Mouse (Mus musculus) neural tube, embryonic 12.5 days (tissue): ENCODE data around the gene Ercc6. TPM values are rescaled to one million over a fixed set of nuclear protein-coding genes. Genes with fewer than 3 reads are reported as not detected.

Source experiments
- ATAC-seq: fragments of 200-750 bp; cut with Nextera tagmentation; 2 replicates; pipeline ENCODE4 v1.8.0; 2017; ENCODE audit warnings: low read depth, mild to moderate bottlenecking, moderate TSS enrichment, moderate library complexity; ENCODE audit not compliant: low FRiP score
- H3K27ac ChIP-seq: fragments of 300-500 bp; sonication (generic); 2 replicates; pipeline ENCODE4 v1.5.1; 2016
- H3K27me3 ChIP-seq: fragments of 300-500 bp; sonication (generic); replicated peaks from 2 replicates; pipeline ENCODE4 v1.6.1; 2016; ENCODE audit warnings: mild to moderate bottlenecking
- H3K36me3 ChIP-seq: fragments of 300-500 bp; sonication (generic); 2 replicates; pipeline ENCODE4 v1.6.1; 2016; ENCODE audit warnings: mild to moderate bottlenecking
- H3K4me1 ChIP-seq: fragments of 300-500 bp; sonication (generic); 2 replicates; pipeline ENCODE4 v1.6.1; 2016
- H3K4me2 ChIP-seq: fragments of 300-500 bp; sonication (generic); replicated peaks from 2 replicates; pipeline ENCODE4 v1.6.1; 2016; ENCODE audit warnings: mild to moderate bottlenecking
- H3K4me3 ChIP-seq: fragments of 300-500 bp; sonication (generic); 2 replicates; pipeline ENCODE4 v1.5.1; 2016
- H3K9ac ChIP-seq: fragments of 300-500 bp; sonication (generic); 2 replicates; pipeline ENCODE4 v1.6.1; 2016; ENCODE audit warnings: mild to moderate bottlenecking
- H3K9me3 ChIP-seq: fragments of 300-500 bp; sonication (generic); 2 replicates; pipeline ENCODE4 v1.6.1; 2016; ENCODE audit warnings: mild to moderate bottlenecking
- WGBS: fragments of 180-500 bp; shearing (Covaris S2); methylation state at CpG from one replicate; pipeline ENCODE4 v1.1.7; 2016; 5-methylcytosine and 5-hydroxymethylcytosine counted together
- polyA plus RNA-seq: library from polyadenylated mRNA; unstranded; fragments of >200 nt; fragmentation: Nextera tagmentation; extraction: Ambion mirVana; gene quantifications from 2 replicates; pipeline ENCODE4 v1.2.1, GENCODE M21; 2016

Gene Ercc6
- polyA plus RNA-seq, 1 experiment from 2014 or later = 31.9 TPM

DNA sequence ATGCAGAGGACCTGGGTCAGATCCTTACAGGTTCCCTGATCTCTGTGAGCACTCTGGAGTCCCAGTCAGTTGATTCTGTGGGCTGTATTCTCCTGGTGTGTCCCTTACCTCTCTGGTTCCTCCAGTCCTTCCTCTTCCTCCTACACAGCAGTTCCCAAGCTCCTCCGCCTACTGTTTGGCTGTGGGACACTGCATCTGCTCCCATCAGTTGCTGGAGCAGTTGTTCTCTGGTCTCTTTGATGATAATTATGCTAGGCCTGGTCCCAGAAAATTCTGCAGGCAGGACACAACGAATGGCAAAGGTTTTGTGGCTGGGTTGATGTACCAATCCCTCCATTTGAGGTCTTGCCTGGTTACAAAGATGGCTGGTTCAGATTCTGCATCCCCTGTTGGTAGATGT is 12.0 kb upstream of the Ercc6 start:
- 73% methylated on average over 2 of the region's 2 CpGs for WGBS
- Histone ChIP-seq H3K9ac (no peak overlapping the region), H3K27ac (no peak overlapping the region), H3K36me3 (no peaks in the 10 kb centered on the region), H3K9me3 (no peaks in the 10 kb centered on the region), H3K4me2 (no peak overlapping the region), H3K4me3 (no peak overlapping the region), H3K4me1 (no peaks in the 10 kb centered on the region), H3K27me3 (no peaks in the 10 kb centered on the region)
- no peak for ATAC-seq

DNA sequence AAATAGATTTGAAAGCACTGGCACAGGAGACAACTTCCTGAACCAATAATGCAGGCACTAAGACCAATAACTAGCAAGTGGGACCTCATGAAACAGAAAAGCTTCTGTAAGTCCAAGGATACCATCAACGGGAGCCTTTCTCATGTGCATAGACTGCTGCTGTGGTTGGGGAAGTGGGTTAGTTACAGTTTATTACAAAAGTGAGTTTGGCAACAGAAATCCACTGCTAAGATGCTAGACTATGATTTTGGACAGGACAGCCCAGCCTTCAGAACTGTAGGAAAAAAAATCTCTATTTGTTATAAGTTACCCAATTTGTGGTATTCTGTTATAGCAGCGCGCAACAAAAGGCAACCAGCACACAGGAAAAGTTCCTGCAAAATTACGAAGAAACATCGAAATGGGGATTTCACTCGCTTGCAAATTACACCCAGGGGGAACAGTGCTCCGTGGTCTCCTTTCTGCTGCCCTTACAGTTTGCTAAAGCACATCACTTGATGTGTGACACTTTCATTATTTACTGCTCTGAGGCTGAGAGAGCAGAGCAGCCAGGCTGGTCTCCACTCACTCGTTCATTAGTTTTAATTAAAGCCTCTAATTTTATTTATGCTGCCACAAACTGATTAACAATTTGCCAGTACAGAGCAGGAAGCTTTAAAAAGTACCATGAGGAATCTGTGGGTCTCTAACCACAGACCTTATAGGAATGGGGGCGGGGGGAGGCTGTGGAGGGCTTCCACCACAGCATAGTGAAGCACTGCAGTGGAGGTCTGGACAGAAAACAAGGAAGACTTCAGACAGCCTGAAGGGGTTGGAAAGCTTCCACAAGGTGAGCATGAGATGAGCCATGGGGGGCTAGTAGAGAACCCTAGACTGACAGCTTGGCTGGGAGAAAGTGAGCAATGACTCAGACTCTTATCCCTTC is 10.3 kb upstream of the Ercc6 start:
- H3K27me3 ChIP-seq = no peaks in the 10 kb centered on the region
- no peak overlapping the region for H3K9ac ChIP-seq
- 77% methylated on average over 9 of the region's 9 CpGs for WGBS
- H3K9me3 ChIP-seq = no peaks in the 10 kb centered on the region
- H3K4me3 ChIP-seq = no peak overlapping the region
- H3K36me3 ChIP-seq = no peaks in the 10 kb centered on the region
- H3K4me1 ChIP-seq = no peaks in the 10 kb centered on the region
- no peak overlapping the region for H3K4me2 ChIP-seq
- H3K27ac ChIP-seq = no peak overlapping the region
- no peak for ATAC-seq

DNA sequence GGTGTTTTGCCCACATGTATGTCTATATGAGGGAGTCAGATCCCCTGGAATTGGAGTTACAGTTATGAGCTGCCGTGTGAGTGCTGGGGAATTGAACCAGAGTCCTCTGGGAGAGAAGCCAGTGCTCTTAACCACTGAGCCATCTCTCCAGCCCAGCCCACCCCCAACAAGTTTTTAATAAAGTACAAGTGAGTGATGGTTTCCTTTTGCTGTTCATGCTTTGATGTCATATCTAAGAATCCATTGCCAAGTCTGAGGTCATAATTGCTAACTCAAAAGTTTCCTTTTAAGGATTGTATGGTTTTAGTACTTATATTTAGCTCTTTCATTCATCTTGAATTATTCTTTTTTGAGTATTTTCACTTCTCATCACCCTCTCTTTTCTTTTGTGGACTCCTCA is 9.4 kb upstream of the Ercc6 start:
- WGBS = 97% methylated on average over 1 of the region's 1 CpGs
- Histone ChIP-seq H3K36me3 (no peaks in the 10 kb centered on the region), H3K27me3 (no peaks in the 10 kb centered on the region), H3K4me2 (no peak overlapping the region), H3K4me1 (no peaks in the 10 kb centered on the region), H3K27ac (no peak overlapping the region), H3K9me3 (no peaks in the 10 kb centered on the region), H3K4me3 (no peak overlapping the region), H3K9ac (no peak overlapping the region)
- no peak for ATAC-seq

DNA sequence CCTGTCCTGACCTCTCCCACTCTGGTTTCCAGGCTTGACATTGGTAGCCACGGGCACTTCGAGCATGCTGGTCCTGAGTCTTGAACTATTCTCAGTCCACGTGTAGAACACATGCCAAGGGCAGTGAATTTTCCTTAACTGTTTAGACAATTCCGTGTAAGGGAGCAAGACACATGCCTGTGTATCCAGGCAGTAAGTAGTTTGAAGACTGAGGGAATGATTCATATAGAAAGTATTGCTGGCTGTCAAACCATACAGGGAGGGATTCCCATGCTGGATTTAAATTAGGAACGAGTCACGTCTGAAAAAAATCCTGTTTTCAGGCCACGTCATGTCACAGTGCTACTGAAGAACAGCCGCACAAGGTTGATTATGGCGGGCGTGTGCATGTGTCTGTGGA is 7.0 kb upstream of the Ercc6 start:
- no peak for ATAC-seq

DNA sequence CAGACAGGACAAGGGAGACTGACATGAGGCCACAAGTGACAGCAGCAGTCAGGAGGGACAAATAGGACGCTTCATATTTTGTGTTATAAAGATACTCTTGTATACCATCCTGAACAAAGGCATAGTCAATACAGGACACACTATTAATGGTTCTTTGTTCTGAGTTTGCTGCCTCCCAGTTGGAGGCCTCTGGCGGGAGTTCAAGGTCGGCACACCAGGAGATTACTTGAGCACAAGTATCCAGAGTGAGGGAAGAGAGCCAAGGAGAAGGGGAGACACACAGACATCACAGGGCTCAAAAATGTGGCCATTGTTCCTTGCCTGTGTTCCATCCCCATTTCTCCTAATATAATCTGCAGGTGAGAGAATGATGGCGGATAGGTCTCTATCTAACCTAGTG is 6.1 kb upstream of the Ercc6 start:
- ATAC-seq = no peak
- no peak overlapping the region for H3K4me2 ChIP-seq
- WGBS = 79% methylated on average over 4 of the region's 4 CpGs
- no peak overlapping the region for H3K4me3 ChIP-seq
- no peaks in the 10 kb centered on the region for H3K4me1 ChIP-seq
- H3K9me3 ChIP-seq = no peaks in the 10 kb centered on the region
- no peak overlapping the region for H3K9ac ChIP-seq
- H3K36me3 ChIP-seq = no peaks in the 10 kb centered on the region
- H3K27ac ChIP-seq = no peak overlapping the region
- no peaks in the 10 kb centered on the region for H3K27me3 ChIP-seq

More for the DNA sequence above, 7.0 kb upstream of the Ercc6 start:
- H3K27me3 ChIP-seq = no peaks in the 10 kb centered on the region
- H3K9me3 ChIP-seq = no peaks in the 10 kb centered on the region
- H3K4me3 ChIP-seq = no peak overlapping the region
- no peak overlapping the region for H3K4me2 ChIP-seq
- no peak overlapping the region for H3K27ac ChIP-seq
- no peaks in the 10 kb centered on the region for H3K36me3 ChIP-seq
- no peaks in the 10 kb centered on the region for H3K4me1 ChIP-seq
- H3K9ac ChIP-seq = no peak overlapping the region
- 90% methylated on average over 10 of the region's 10 CpGs for WGBS

DNA sequence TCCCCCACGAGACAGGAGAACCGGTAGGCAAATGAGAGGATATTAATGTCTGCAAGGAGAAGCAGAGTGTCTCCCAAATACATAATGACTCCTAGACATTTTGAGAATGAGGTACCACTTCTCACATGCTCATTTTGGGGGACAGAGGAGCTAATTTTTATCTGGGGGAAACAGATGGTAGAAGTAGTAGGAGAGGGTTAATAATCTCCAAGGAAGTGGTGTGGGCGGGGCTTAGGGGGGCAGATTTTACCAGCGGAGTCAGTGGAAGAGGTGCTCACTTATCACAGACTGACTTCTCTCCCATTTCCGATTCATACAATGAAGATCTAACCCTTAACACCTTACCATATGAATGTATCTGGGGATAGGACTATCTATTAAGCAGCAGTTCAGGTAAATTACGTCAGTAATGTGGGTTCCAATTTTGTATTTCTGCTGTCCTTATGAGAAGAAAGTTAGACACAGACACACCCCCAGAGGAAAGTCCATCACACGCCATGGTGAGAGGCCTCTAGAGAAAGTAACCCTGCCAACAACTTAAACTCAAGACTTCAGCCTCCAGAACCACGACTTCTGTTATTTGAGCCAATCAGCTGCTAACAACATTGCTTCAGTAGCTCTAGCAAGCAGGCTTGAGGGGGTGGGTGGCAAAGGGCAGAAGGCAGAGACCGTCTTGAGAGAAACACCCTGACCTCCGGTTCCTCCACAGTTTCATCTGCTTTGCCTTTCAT is 5.1 kb upstream of the Ercc6 start:
- H3K4me1 ChIP-seq = no peaks in the 10 kb centered on the region
- WGBS = 77% methylated on average over 10 of the region's 10 CpGs
- H3K9me3 ChIP-seq = no peaks in the 10 kb centered on the region
- H3K4me2 ChIP-seq = no peak overlapping the region
- H3K36me3 ChIP-seq = no peaks in the 10 kb centered on the region
- H3K27ac ChIP-seq = no peak overlapping the region
- H3K9ac ChIP-seq = no peak overlapping the region
- no peak overlapping the region for H3K4me3 ChIP-seq
- ATAC-seq = no peak
- H3K27me3 ChIP-seq = no peaks in the 10 kb centered on the region

DNA sequence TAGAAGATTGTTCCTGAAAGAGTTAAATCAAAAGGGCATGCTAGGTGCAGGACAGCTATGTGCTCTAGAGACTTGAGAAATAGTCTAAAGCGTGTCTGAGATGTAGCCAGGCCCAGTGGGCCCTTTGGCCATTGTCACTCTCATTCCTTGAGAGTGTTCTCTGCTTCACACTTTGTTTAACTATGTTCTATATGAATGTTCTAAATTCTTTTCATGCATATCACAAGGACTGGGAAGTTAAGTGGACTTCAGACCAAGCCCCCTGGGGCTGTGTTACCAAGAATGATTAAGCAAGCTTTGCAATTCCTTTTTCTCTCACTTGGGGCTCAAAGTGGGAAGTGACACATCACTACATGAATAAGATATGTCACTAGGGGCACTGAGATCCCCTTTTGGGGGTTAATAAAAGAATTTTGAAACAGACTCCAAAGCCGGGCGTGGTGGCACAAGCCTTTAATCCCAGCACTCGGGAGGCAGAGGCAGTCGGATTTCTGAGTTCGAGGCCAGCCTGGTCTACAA is 3.8 kb upstream of the Ercc6 start:
- H3K4me2 ChIP-seq = no peak overlapping the region
- ATAC-seq = no peak
- WGBS = 91% methylated on average over 6 of the region's 6 CpGs

DNA sequence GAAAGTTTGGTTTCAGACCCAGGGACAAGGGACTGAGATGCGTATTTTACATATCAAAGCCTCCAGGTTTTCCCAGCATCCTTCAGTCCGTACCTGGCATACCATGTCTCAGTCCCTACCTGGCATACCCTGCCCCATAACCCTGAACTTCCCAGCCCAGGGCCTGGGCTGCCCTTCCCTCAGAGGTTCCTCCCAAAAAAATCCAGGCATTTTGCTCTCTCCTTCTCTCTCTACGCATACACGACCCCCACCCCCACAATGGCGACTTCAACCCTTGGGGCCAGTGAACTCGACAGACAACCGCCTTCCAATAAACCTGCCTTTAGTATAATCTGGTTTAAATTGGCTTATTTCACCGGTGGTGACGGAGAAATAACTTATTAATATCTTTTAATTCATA is 409 bp upstream of the Ercc6 start:
- Histone ChIP-seq H3K9me3 (no peaks in the 10 kb centered on the region), H3K4me1 (0 out of 2 replicates have a peak, but pooled peaks cover 4% of the 10 kb centered on the region), H3K9ac (no peak overlapping the region; the same call in 1 of the 2 replicates), H3K36me3 (peaks cover 14% of the 10 kb centered on the region), H3K4me3 (peak overlapping the region; percentile 68), H3K4me2 (peak overlapping the region; percentile 84), H3K27ac (no peak overlapping the region), H3K27me3 (no peaks in the 10 kb centered on the region)
- ATAC-seq = peak; percentile 54
- 49% methylated on average over 9 of the region's 9 CpGs for whole genome bisulfite sequencing

More for the DNA sequence above, 3.8 kb upstream of the Ercc6 start:
- Histone ChIP-seq H3K4me3 (no peak overlapping the region), H3K36me3 (no peaks in the 10 kb centered on the region), H3K9me3 (no peaks in the 10 kb centered on the region), H3K4me1 (0 out of 2 replicates have a peak, but pooled peaks cover 4% of the 10 kb centered on the region), H3K27me3 (no peaks in the 10 kb centered on the region), H3K27ac (no peak overlapping the region), H3K9ac (no peak overlapping the region)

DNA sequence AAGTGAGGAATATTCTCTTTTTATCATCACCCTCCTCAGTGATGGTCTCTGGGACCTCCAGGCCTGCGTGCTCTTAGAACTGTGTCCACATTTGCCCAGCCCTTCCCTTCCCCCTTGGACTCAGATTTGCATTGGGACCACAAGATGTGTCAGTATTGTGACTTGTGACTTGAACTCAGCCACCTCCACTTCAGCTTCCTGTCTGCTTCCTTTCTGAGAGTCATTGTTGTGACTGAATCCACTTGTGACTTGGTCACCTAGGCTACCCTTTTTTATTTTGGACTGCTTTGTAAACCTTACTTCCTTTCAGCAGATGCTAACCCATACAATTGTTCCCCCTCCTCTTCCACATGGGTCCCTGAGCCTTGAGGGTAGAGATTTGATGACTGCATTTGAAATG is 2.8 kb downstream of the Ercc6 start:
- Histone ChIP-seq H3K9me3 (no peaks in the 10 kb centered on the region), H3K4me2 (no peak overlapping the region), H3K27ac (no peak overlapping the region), H3K9ac (no peak overlapping the region), H3K27me3 (no peaks in the 10 kb centered on the region), H3K4me3 (no peak overlapping the region), H3K4me1 (0 out of 2 replicates have a peak, but pooled peaks cover 4% of the 10 kb centered on the region), H3K36me3 (peaks cover 38% of the 10 kb centered on the region)
- WGBS = 95% methylated on average over 1 of the region's 1 CpGs
- ATAC-seq = no peak

DNA sequence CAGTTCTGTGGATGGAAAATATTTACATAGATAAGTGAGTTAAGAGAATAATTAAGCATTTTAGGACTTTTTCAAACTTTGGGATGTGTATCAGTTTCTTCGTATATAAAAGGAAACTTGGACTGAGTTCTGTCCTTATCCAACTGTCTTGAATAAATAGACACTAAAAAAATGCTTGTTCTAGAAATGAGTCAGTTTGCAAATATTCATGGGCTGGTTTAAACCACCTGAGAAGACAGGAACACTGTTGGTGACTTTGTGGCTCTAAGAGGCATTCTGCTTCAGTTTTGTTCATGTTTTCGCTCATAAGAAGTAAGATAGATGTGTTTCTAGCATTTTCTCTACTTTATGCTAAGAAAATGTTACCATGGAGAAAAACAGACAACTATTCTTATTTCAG is 5.2 kb downstream of the Ercc6 start:
- Histone ChIP-seq H3K27ac (no peak overlapping the region), H3K9me3 (no peaks in the 10 kb centered on the region), H3K9ac (no peak overlapping the region), H3K4me2 (no peak overlapping the region), H3K4me3 (no peak overlapping the region), H3K36me3 (peaks cover 50% of the 10 kb centered on the region), H3K27me3 (no peaks in the 10 kb centered on the region), H3K4me1 (0 out of 2 replicates have a peak, but pooled peaks cover 4% of the 10 kb centered on the region)
- WGBS = 96% methylated on average over 2 of the region's 2 CpGs
- no peak for ATAC-seq

DNA sequence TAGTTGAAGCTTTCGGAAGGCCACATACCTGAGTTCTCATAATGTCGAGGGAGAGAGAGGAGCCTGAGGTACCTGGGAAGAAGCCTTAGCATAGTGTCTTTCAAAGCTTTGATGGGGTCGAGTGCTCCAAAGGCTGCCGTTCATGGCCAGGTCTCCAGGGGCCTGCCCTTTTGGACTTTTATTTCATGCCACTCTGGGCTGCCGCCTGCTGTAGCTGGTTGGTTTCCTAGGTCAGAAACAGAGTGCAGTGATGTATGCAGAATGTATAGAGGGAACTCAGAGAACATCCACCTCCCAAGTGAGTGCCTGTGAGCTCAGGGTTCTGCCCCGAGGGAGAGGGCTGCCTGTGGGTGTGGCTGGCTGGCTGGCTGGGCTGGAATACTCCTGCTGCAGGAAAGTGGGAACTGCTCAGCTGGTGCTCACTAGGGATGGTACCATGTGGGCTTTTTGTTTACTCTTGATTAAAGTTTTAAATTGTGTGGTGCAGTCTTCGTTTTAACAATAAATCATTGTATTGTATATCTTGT is 7.1 kb downstream of the Ercc6 start:
- peaks cover 50% of the 10 kb centered on the region for H3K36me3 ChIP-seq
- H3K4me3 ChIP-seq = no peak overlapping the region
- no peak overlapping the region for H3K9ac ChIP-seq
- ATAC-seq = no peak
- no peak overlapping the region for H3K4me2 ChIP-seq
- 81% methylated on average over 7 of the region's 7 CpGs for WGBS
- H3K27me3 ChIP-seq = no peaks in the 10 kb centered on the region
- H3K27ac ChIP-seq = no peak overlapping the region
- H3K4me1 ChIP-seq = no peaks in the 10 kb centered on the region
- H3K9me3 ChIP-seq = no peaks in the 10 kb centered on the region

DNA sequence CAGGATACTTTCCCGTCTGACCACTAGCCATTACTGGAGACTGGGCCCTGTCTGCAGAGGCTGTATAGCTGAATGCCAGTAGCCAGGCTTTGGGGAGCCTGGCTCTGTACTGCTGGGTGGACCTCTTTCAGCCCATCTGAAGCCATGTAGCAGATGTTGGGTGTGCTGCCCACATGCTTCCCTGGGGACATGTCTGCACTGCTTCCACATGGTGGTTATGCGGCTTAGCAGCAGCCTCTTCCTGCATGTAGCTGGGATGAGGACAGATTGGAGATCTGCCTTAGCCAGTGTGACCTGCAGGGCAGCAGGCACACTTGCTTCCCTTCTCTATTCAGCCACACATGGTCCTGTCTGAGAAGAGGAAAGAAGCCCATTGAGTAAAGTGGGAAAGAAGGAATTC is 9.0 kb downstream of the Ercc6 start:
- Histone ChIP-seq H3K36me3 (peaks cover 55% of the 10 kb centered on the region), H3K4me2 (no peak overlapping the region), H3K4me1 (no peaks in the 10 kb centered on the region), H3K9me3 (no peaks in the 10 kb centered on the region), H3K4me3 (no peak overlapping the region), H3K9ac (no peak overlapping the region), H3K27ac (no peak overlapping the region), H3K27me3 (no peaks in the 10 kb centered on the region)
- 71% methylated on average over 2 of the region's 2 CpGs for WGBS
- ATAC-seq = no peak
